Mouse (Mus musculus): ENCODE results near the gene Actr8. TPM values are rescaled to one million over a fixed set of nuclear protein-coding genes. Genes with fewer than 3 reads are reported as not detected.

Gene Actr8
- polyA plus RNA-seq, 1 experiment from 2014 or later = 62.2 TPM

DNA sequence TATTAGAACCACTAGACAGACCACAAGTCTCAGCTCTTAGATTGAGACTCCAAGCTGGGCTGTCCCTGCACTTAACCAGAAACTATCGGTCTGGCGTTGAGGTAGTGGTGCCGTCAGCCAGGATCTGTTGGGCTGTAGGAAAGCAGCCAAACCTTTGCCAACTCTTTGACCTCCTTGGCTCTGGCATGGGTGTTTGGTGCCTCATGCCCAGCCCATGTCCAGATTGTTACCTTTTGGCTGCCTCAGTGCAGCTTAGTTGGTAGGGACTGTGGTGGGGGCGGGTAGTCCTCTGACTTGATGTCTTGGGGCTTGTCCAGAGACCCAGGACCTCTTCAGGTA is 40.3 kb downstream of the Actr8 start:
- WGBS = 88% methylated on average over 4 of the region's 4 CpGs
- H3K27me3 ChIP-seq = no peaks in the 10 kb centered on the region

GRCm38 (mm10) chr14:30018846-30019245 is 40.7 kb downstream of the Actr8 start:
- Histone ChIP-seq H3K4me3 (replicated peaks) (no peak overlapping the region), H3K27me3 (no peaks in the 10 kb centered on the region), H3K4me1 (no peaks in the 10 kb centered on the region), H3K9me3 (replicated peaks) (no peaks in the 10 kb centered on the region), H3K4me2 (replicated peaks) (no peak overlapping the region), H3K36me3 (no peaks in the 10 kb centered on the region), H3K27ac (replicated peaks) (no peak overlapping the region), H3K9ac (no peak overlapping the region)
- ATAC-seq (ENCODE audit: insufficient number of reproducible peaks, low FRiP score, low TSS enrichment, low read depth) = no peak
- 93% methylated on average over 6 of the region's 6 CpGs for WGBS

More for the DNA sequence above, 40.3 kb downstream of the Actr8 start:
- H3K9ac ChIP-seq = no peak overlapping the region
- H3K4me2 ChIP-seq (replicated peaks) = no peak overlapping the region
- no peak overlapping the region for H3K27ac ChIP-seq (replicated peaks)
- H3K4me1 ChIP-seq = no peaks in the 10 kb centered on the region
- H3K9me3 ChIP-seq (replicated peaks) = no peaks in the 10 kb centered on the region
- H3K4me3 ChIP-seq (replicated peaks) = no peak overlapping the region
- no peak for ATAC-seq (ENCODE audit: insufficient number of reproducible peaks, low FRiP score, low TSS enrichment, low read depth)
- no peaks in the 10 kb centered on the region for H3K36me3 ChIP-seq

DNA sequence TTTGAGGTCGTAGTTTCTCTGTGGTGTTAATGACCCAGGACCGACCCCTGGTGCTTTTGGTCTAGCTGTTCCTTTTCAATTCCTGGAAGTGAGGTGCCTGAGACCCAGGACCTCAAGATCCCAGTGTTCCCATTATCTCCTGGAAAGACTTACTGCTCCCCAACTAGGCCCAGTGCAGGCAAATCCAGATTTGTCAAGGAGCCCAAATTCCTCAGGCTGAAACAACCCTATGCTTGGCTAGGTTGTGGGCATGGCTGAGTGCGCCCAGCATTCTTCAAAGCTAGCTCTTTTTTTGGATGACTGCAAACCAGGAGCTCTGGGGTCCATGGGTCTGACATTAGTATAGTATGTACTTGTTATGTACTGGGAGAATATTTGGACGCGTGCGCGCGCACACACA is 41.2 kb downstream of the Actr8 start:
- Histone ChIP-seq H3K4me1 (no peaks in the 10 kb centered on the region), H3K36me3 (no peaks in the 10 kb centered on the region), H3K4me2 (replicated peaks) (no peak overlapping the region), H3K4me3 (replicated peaks) (no peak overlapping the region), H3K27me3 (no peaks in the 10 kb centered on the region), H3K9ac (no peak overlapping the region), H3K27ac (replicated peaks) (no peak overlapping the region), H3K9me3 (replicated peaks) (no peaks in the 10 kb centered on the region)
- 86% methylated on average over 8 of the region's 8 CpGs for WGBS
- ATAC-seq (ENCODE audit: insufficient number of reproducible peaks, low FRiP score, low TSS enrichment, low read depth) = no peak

GRCm38 (mm10) chr14:30019792-30020575 is 41.8 kb downstream of the Actr8 start:
- Histone ChIP-seq H3K27me3 (no peaks in the 10 kb centered on the region), H3K9ac (no peak overlapping the region), H3K4me2 (replicated peaks) (no peak overlapping the region), H3K4me1 (no peaks in the 10 kb centered on the region), H3K4me3 (replicated peaks) (no peak overlapping the region), H3K9me3 (replicated peaks) (no peaks in the 10 kb centered on the region), H3K36me3 (no peaks in the 10 kb centered on the region), H3K27ac (replicated peaks) (no peak overlapping the region)
- ATAC-seq (ENCODE audit: insufficient number of reproducible peaks, low FRiP score, low TSS enrichment, low read depth) = no peak
- 45% methylated on average over 9 of the region's 9 CpGs for WGBS

DNA sequence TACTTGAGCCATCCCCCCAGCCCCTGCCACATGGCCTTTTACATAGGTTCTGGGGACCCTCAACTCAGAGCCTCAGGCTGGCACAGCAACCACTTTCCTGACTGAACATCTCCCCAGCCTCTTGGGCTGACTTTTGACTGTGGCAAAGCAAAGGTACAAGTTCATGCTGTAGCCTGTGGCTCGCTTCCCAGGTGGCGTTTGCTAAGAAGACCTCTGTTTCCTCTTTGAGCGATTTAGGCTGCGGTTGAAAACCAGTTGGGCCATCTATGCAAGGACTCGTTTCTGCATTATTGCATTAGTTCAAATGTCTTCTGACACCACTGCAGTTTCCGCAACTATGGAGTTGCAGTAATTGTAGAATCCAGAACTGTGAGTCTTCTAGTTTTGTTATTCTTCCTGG is 44.3 kb downstream of the Actr8 start:
- H3K9ac ChIP-seq = no peak overlapping the region
- H3K27ac ChIP-seq (replicated peaks) = no peak overlapping the region
- H3K4me1 ChIP-seq = no peaks in the 10 kb centered on the region
- no peak overlapping the region for H3K4me2 ChIP-seq (replicated peaks)
- 86% methylated on average over 6 of the region's 6 CpGs for WGBS
- H3K4me3 ChIP-seq (replicated peaks) = no peak overlapping the region
- H3K36me3 ChIP-seq = no peaks in the 10 kb centered on the region
- no peaks in the 10 kb centered on the region for H3K9me3 ChIP-seq (replicated peaks)
- ATAC-seq (ENCODE audit: insufficient number of reproducible peaks, low FRiP score, low TSS enrichment, low read depth) = no peak
- no peaks in the 10 kb centered on the region for H3K27me3 ChIP-seq

DNA sequence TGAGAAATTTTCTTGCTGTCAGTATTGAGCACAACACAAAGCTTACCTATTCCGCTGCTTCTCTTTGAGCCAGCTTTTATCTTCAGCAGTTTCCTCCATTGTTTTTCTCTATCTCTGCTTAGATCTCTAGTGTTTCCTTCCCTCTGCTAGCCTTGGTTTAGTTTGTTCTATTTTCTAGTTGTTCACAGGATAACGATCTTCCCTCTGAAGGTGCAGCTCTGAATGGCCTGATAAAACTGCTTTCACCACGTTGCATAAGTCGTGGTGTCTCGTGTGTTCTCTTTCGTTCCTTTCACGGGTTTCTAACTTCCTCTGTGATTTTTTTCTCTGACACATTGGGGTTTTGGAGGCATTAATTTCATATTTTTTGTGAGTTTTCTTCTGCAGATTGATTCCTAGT is 46.2 kb downstream of the Actr8 start:
- Histone ChIP-seq H3K27ac (replicated peaks) (no peak overlapping the region), H3K4me1 (no peaks in the 10 kb centered on the region), H3K27me3 (no peaks in the 10 kb centered on the region), H3K4me2 (replicated peaks) (no peak overlapping the region), H3K4me3 (replicated peaks) (no peak overlapping the region), H3K9me3 (replicated peaks) (no peaks in the 10 kb centered on the region), H3K36me3 (no peaks in the 10 kb centered on the region), H3K9ac (no peak overlapping the region)
- no peak for ATAC-seq (ENCODE audit: insufficient number of reproducible peaks, low FRiP score, low TSS enrichment, low read depth)
- WGBS = 57% methylated on average over 7 of the region's 7 CpGs

DNA sequence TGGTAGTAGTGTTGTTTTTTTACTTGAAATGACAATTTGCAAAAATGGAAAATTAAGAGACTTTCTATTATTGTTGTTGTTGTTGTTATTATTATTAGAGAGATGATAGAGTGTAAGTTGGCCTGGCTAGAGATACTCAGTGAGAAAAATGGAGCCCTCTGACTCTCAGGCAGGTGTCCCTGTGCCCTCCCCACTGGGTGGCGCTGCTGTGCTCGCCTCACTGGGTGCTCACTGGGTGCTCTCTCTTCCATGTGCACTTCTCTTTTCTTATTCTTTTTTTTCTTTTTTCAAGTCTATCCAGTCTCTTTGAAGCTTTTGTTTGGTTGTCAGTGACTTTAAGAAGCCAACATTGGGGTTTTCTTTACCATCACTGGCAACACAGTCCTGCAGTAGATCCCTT is 49.2 kb downstream of the Actr8 start:
- Histone ChIP-seq H3K4me1 (no peaks in the 10 kb centered on the region), H3K9me3 (replicated peaks) (no peaks in the 10 kb centered on the region), H3K27me3 (no peaks in the 10 kb centered on the region), H3K4me3 (replicated peaks) (no peak overlapping the region), H3K36me3 (no peaks in the 10 kb centered on the region), H3K9ac (no peak overlapping the region), H3K27ac (replicated peaks) (no peak overlapping the region), H3K4me2 (replicated peaks) (no peak overlapping the region)
- WGBS = 40% methylated on average over 2 of the region's 2 CpGs
- ATAC-seq (ENCODE audit: insufficient number of reproducible peaks, low FRiP score, low TSS enrichment, low read depth) = no peak

- WGBS = 52% methylated on average over 8 of the region's 8 CpGs
- Histone ChIP-seq H3K36me3 (no peaks in the 10 kb centered on the region), H3K9ac (no peak overlapping the region), H3K27ac (replicated peaks) (no peak overlapping the region), H3K4me1 (no peaks in the 10 kb centered on the region), H3K27me3 (no peaks in the 10 kb centered on the region), H3K4me2 (replicated peaks) (no peak overlapping the region), H3K4me3 (replicated peaks) (no peak overlapping the region), H3K9me3 (replicated peaks) (no peaks in the 10 kb centered on the region)
- ATAC-seq (ENCODE audit: insufficient number of reproducible peaks, low FRiP score, low TSS enrichment, low read depth) = no peak
These were observed 55.3 kb downstream of the Actr8 start for GRCm38 (mm10) chr14:30033405-30033804.

- no peaks in the 10 kb centered on the region for H3K4me1 ChIP-seq
- H3K9ac ChIP-seq = no peak overlapping the region
- H3K36me3 ChIP-seq = 0 out of 2 replicates have a peak, but pooled peaks cover 3% of the 10 kb centered on the region
- no peak overlapping the region for H3K4me3 ChIP-seq (replicated peaks)
- ATAC-seq (ENCODE audit: insufficient number of reproducible peaks, low FRiP score, low TSS enrichment, low read depth) = no peak
- no peaks in the 10 kb centered on the region for H3K9me3 ChIP-seq (replicated peaks)
- H3K27me3 ChIP-seq = no peaks in the 10 kb centered on the region
- no peak overlapping the region for H3K27ac ChIP-seq (replicated peaks)
- 86% methylated on average over 18 of the region's 18 CpGs for WGBS
- no peak overlapping the region for H3K4me2 ChIP-seq (replicated peaks)
These were observed 60.3 kb downstream of the Actr8 start for GRCm38 (mm10) chr14:30038431-30038830.

- Histone ChIP-seq H3K4me2 (replicated peaks) (no peak overlapping the region), H3K9ac (no peak overlapping the region), H3K27ac (replicated peaks) (no peak overlapping the region), H3K4me1 (no peaks in the 10 kb centered on the region), H3K4me3 (replicated peaks) (no peak overlapping the region), H3K27me3 (no peaks in the 10 kb centered on the region), H3K9me3 (replicated peaks) (no peaks in the 10 kb centered on the region), H3K36me3 (0 out of 2 replicates have a peak, but pooled peaks cover 3% of the 10 kb centered on the region)
- 74% methylated on average over 4 of the region's 4 CpGs for WGBS
- ATAC-seq (ENCODE audit: insufficient number of reproducible peaks, low FRiP score, low TSS enrichment, low read depth) = no peak
These were observed 61.3 kb downstream of the Actr8 start for GRCm38 (mm10) chr14:30039413-30039812.

DNA sequence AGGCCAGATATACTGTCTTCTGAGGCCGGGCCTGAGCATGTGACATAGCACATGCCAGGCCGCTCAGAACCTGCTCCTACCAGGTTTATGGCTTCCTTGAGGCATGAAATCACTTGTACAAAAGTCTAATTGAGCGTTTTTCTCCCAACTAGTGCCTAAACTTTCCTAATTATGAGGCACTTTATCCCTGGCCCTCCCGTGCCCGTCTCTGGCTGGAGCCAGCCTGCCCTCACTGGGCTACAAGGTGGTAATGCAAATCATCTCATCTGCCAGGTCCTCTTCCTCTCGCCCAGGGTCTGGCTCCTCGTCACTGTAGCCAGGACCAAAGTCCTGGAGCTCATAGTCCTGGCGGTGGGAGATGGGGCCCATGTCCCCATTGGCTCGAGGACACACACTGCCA is 63.7 kb downstream of the Actr8 start:
- no peaks in the 10 kb centered on the region for H3K27me3 ChIP-seq
- no peaks in the 10 kb centered on the region for H3K4me1 ChIP-seq
- no peak for ATAC-seq (ENCODE audit: insufficient number of reproducible peaks, low FRiP score, low TSS enrichment, low read depth)
- H3K27ac ChIP-seq (replicated peaks) = no peak overlapping the region
- no peak overlapping the region for H3K4me3 ChIP-seq (replicated peaks)
- H3K9me3 ChIP-seq (replicated peaks) = no peaks in the 10 kb centered on the region
- WGBS = 83% methylated on average over 9 of the region's 9 CpGs
- 0 out of 2 replicates have a peak, but pooled peaks cover 3% of the 10 kb centered on the region for H3K36me3 ChIP-seq
- no peak overlapping the region for H3K9ac ChIP-seq
- H3K4me2 ChIP-seq (replicated peaks) = no peak overlapping the region

GRCm38 (mm10) chr14:30043356-30043940 is 65.3 kb downstream of the Actr8 start:
- H3K9ac ChIP-seq = no peak overlapping the region
- H3K36me3 ChIP-seq = 0 out of 2 replicates have a peak, but pooled peaks cover 3% of the 10 kb centered on the region
- 86% methylated on average over 7 of the region's 7 CpGs for WGBS
- no peak overlapping the region for H3K27ac ChIP-seq (replicated peaks)
- H3K4me1 ChIP-seq = no peaks in the 10 kb centered on the region
- no peak overlapping the region for H3K4me2 ChIP-seq (replicated peaks)
- no peaks in the 10 kb centered on the region for H3K27me3 ChIP-seq
- no peaks in the 10 kb centered on the region for H3K9me3 ChIP-seq (replicated peaks)
- no peak overlapping the region for H3K4me3 ChIP-seq (replicated peaks)
- no peak for ATAC-seq (ENCODE audit: insufficient number of reproducible peaks, low FRiP score, low TSS enrichment, low read depth)

Data from embryonic facial prominence, embryonic 15.5 days (tissue).